Mouse (Mus musculus): ENCODE data around the gene Sdr39u1.

Gene Sdr39u1

GRCm38 (mm10) chr14:55854406-55855100 lies 45.5 kb downstream of the Sdr39u1 start:
- no peak for DNase-seq (ENCODE audit: low spot score in 2 of 2)

DNA sequence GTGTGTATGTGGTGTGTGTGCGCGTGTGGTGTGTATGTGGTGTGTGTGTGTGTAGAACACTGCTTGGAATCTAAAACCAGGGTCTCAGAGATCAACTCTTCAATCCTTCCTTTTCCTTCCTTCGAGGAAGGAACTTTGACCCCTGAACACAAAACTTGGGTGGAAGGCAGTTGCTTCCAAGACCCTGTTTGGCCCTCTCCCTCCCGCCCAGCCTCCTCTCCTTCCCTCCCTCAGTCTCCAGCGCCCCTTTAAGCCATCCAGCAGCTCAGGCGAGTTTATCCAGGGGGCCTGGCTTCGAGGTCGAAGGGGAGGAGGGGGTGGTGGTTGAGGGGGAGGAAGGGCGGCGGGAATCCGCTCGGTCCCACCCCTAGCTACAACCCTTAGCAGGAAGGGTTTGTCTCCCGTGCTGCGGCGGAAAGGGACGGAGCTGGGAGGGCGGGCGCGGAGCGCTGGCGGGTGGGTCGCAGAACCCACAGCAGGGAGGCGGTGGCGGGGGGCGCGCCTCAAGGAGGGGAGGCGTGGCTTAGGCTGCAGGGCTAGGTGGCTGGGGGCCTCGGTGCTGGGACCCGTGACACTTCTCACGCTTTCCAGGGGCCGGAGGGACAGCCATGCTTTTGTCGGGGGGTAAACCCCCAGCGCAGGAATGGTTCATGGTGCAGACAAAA lies 46.3 kb downstream of the Sdr39u1 start, which contains the start of gene Nynrin:
Nynrin (plus strand) TSS at position 390 of the 665 bp plus-strand sequence.
- DNase-seq (ENCODE audit: low spot score in 2 of 2): no peak

DNA sequence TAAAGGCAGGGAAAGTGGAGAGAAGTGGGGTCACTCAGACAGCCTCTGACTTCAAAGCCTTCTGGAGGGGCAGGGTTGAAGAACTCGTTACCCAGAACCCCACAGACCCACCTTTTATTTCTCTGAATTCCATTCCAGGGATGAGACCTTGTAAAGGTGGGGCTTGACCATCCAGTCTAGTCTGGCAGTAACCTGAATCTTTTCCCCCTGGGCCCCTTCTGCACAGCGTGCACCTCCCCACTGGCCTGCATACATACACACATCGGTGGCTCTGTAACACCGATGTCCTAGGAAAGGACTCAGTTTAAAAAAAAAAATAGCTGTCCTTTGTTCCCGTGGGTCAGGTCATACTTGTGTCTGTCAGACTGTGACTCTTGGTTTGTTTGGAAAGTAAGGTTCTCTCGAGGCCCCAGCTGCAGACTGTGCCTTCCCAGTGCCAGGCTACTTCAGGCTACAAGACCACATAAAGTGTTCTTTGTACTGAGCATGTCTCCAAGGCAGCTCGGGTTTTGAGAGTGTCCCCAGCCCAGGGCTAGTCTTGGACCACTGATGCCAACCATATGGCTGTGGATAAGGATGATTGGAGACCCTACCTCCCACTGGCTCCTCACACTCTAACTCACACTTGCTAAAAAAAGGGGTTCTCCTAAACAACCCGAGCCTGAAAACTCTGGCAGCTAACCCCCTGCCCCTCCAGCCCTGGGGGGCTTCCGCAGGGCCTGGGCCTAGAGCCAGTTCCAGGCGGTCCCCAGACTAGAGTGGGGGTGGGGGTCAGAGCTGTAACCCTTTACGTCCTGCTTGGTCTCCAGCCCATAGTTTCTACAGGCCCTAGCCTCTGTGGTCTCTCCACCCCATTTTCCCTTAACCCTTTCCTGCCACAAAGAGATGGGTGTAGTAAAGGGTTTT lies 47.2 kb downstream of the Sdr39u1 start:
- no peak for DNase-seq (ENCODE audit: low spot score in 2 of 2)

DNA sequence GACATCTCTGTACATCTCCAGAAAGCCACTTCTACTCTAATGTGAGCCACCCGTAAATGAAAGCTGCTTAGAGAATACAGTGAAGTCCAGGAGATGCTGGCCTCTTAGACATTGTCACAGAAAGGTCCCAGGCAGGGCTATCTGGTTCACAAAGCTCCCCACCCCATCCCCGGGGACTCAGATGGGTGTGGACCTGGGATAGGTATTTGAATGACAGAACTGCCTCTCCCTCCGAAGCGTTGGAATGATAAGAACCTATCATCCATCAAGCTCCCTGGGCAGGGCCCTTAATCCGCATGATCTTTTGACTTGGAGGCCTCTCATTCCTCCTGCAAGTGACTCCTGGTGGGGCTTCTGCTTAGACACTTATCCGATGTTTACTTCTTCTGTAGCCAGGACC lies 49.2 kb downstream of the Sdr39u1 start:
- DNase-seq (ENCODE audit: low spot score in 2 of 2): no peak

All from frontal cortex, postnatal 25 days (tissue).